Mouse (Mus musculus): Measurements from ENCODE around the gene Scamp3. TPM values are rescaled to one million over a fixed set of nuclear protein-coding genes. Genes with fewer than 3 reads are reported as not detected.

The Scamp3 gene
- polyA plus RNA-seq, 2 experiments, result 93.9 to 114 TPM

- H3K9me3 ChIP-seq (ENCODE audit: control insufficient read depth, low read length), result no peaks in the 10 kb centered on the region
- no peak for TF ChIP-seq POLR2A (IDR thresholded peaks at IDR 0.05; ENCODE audit: borderline replicate concordance, extremely low read depth, insufficient read depth, insufficient read length)
- H3K4me1 ChIP-seq (ENCODE audit: control insufficient read depth, insufficient read depth, low read length), result peaks cover 3% of the 10 kb centered on the region; the same call in 1 of the 2 replicates
- 24% methylated on average over 26 of the region's 26 CpGs for WGBS
- DNase-seq (ENCODE audit: low spot score), result no peak
- ATAC-seq (ENCODE audit: low FRiP score, low read depth), result no peak
- no peak overlapping the region for H3K27ac ChIP-seq (replicated peaks; ENCODE audit: low read depth, low read length)
- H3K27me3 ChIP-seq (ENCODE audit: control insufficient read depth, insufficient read depth, low read length), result peaks cover 8% of the 10 kb centered on the region; the same call in 1 of the 2 replicates
- H3K4me2 ChIP-seq (replicated peaks; ENCODE audit: low read depth, low read length, severe bottlenecking), result peak overlapping the region; percentile 44
- H3K4me3 ChIP-seq (replicated peaks; ENCODE audit: low read length), result peak overlapping the region; percentile 22
- H3K9ac ChIP-seq (ENCODE audit: low read depth, low read length, severe bottlenecking), result peak overlapping the region; percentile 31
- H3K36me3 ChIP-seq (ENCODE audit: control insufficient read depth, insufficient read depth, low read length), result no peaks in the 10 kb centered on the region
These were observed 29.9 kb upstream of the Scamp3 start for GRCm38 (mm10) chr3:89147101-89147978.

- H3K4me2 ChIP-seq (replicated peaks; ENCODE audit: low read depth, low read length, severe bottlenecking), result peak overlapping the region; percentile 44
- no peaks in the 10 kb centered on the region for H3K36me3 ChIP-seq (ENCODE audit: control insufficient read depth, insufficient read depth, low read length)
- no peak for TF ChIP-seq POLR2A (IDR thresholded peaks at IDR 0.05; ENCODE audit: borderline replicate concordance, extremely low read depth, insufficient read depth, insufficient read length)
- H3K9me3 ChIP-seq (ENCODE audit: control insufficient read depth, low read length), result no peaks in the 10 kb centered on the region
- peaks cover 3% of the 10 kb centered on the region; the same call in 1 of the 2 replicates for H3K4me1 ChIP-seq (ENCODE audit: control insufficient read depth, insufficient read depth, low read length)
- H3K9ac ChIP-seq (ENCODE audit: low read depth, low read length, severe bottlenecking), result peak overlapping the region; percentile 31
- whole genome bisulfite sequencing, result 9% methylated on average over 14 of the region's 15 CpGs
- H3K4me3 ChIP-seq (replicated peaks; ENCODE audit: low read length), result peak overlapping the region; percentile 22
- ATAC-seq (ENCODE audit: low FRiP score, low read depth), result no peak
- peaks cover 8% of the 10 kb centered on the region; the same call in 1 of the 2 replicates for H3K27me3 ChIP-seq (ENCODE audit: control insufficient read depth, insufficient read depth, low read length)
- DNase-seq (ENCODE audit: low spot score), result no peak
- no peak overlapping the region for H3K27ac ChIP-seq (replicated peaks; ENCODE audit: low read depth, low read length)
These were observed 29.3 kb upstream of the Scamp3 start for GRCm38 (mm10) chr3:89147979-89148311.

- no peak for ATAC-seq (ENCODE audit: low FRiP score, low read depth)
- no peaks in the 10 kb centered on the region for H3K9me3 ChIP-seq (ENCODE audit: control insufficient read depth, low read length)
- peaks cover 3% of the 10 kb centered on the region; the same call in 1 of the 2 replicates for H3K4me1 ChIP-seq (ENCODE audit: control insufficient read depth, insufficient read depth, low read length)
- H3K27ac ChIP-seq (replicated peaks; ENCODE audit: low read depth, low read length), result no peak overlapping the region
- peaks cover 8% of the 10 kb centered on the region; the same call in 1 of the 2 replicates for H3K27me3 ChIP-seq (ENCODE audit: control insufficient read depth, insufficient read depth, low read length)
- 0 out of 2 replicates have a peak overlapping the region, but pooled peaks have one; percentile 22 for H3K4me3 ChIP-seq (replicated peaks; ENCODE audit: low read length)
- WGBS, result 76% methylated on average over 14 of the region's 14 CpGs
- peak overlapping the region; percentile 44; the same call in 1 of the 2 replicates for H3K4me2 ChIP-seq (replicated peaks; ENCODE audit: low read depth, low read length, severe bottlenecking)
- no peak overlapping the region for H3K9ac ChIP-seq (ENCODE audit: low read depth, low read length, severe bottlenecking)
- no peaks in the 10 kb centered on the region for H3K36me3 ChIP-seq (ENCODE audit: control insufficient read depth, insufficient read depth, low read length)
- no peak for DNase-seq (ENCODE audit: low spot score)
- TF ChIP-seq POLR2A (IDR thresholded peaks at IDR 0.05; ENCODE audit: borderline replicate concordance, extremely low read depth, insufficient read depth, insufficient read length), result no peak
These were observed 28.7 kb upstream of the Scamp3 start for GRCm38 (mm10) chr3:89148567-89148966.

- Histone ChIP-seq H3K4me3 (replicated peaks; ENCODE audit: low read length) (no peak overlapping the region), H3K36me3 (ENCODE audit: control insufficient read depth, insufficient read depth, low read length) (no peaks in the 10 kb centered on the region), H3K9me3 (ENCODE audit: control insufficient read depth, low read length) (no peaks in the 10 kb centered on the region), H3K4me2 (replicated peaks; ENCODE audit: low read depth, low read length, severe bottlenecking) (no peak overlapping the region), H3K27me3 (ENCODE audit: control insufficient read depth, insufficient read depth, low read length) (peaks cover 8% of the 10 kb centered on the region; the same call in 1 of the 2 replicates), H3K4me1 (ENCODE audit: control insufficient read depth, insufficient read depth, low read length) (peaks cover 3% of the 10 kb centered on the region; the same call in 1 of the 2 replicates), H3K9ac (ENCODE audit: low read depth, low read length, severe bottlenecking) (no peak overlapping the region), H3K27ac (replicated peaks; ENCODE audit: low read depth, low read length) (no peak overlapping the region)
- WGBS, result 55% methylated on average over 17 of the region's 17 CpGs
- TF ChIP-seq POLR2A (IDR thresholded peaks at IDR 0.05; ENCODE audit: borderline replicate concordance, extremely low read depth, insufficient read depth, insufficient read length), result no peak
- ATAC-seq (ENCODE audit: low FRiP score, low read depth), result no peak
- no peak for DNase-seq (ENCODE audit: low spot score)
These were observed 25.0 kb upstream of the Scamp3 start for GRCm38 (mm10) chr3:89152084-89152835.

GRCm38 (mm10) chr3:89156951-89157350 is 20.3 kb upstream of the Scamp3 start:
- Histone ChIP-seq H3K4me3 (replicated peaks; ENCODE audit: low read length) (no peak overlapping the region), H3K4me1 (ENCODE audit: control insufficient read depth, insufficient read depth, low read length) (peaks cover 9% of the 10 kb centered on the region), H3K9ac (ENCODE audit: low read depth, low read length, severe bottlenecking) (no peak overlapping the region), H3K27ac (replicated peaks; ENCODE audit: low read depth, low read length) (no peak overlapping the region), H3K27me3 (ENCODE audit: control insufficient read depth, insufficient read depth, low read length) (peaks cover 17% of the 10 kb centered on the region), H3K9me3 (ENCODE audit: control insufficient read depth, low read length) (no peaks in the 10 kb centered on the region), H3K4me2 (replicated peaks; ENCODE audit: low read depth, low read length, severe bottlenecking) (no peak overlapping the region), H3K36me3 (ENCODE audit: control insufficient read depth, insufficient read depth, low read length) (no peaks in the 10 kb centered on the region)
- TF ChIP-seq POLR2A (IDR thresholded peaks at IDR 0.05; ENCODE audit: borderline replicate concordance, extremely low read depth, insufficient read depth, insufficient read length), result no peak
- ATAC-seq (ENCODE audit: low FRiP score, low read depth), result no peak
- no peak for DNase-seq (ENCODE audit: low spot score)
- 88% methylated on average over 8 of the region's 8 CpGs for WGBS

All from limb, embryonic 14.5 days (tissue).